Mouse (Mus musculus) myocyte (in vitro differentiated cells): ENCODE results near the gene Dip2c. TPM values are rescaled to one million over a fixed set of nuclear protein-coding genes. Genes with fewer than 3 reads are reported as not detected.

Experiments
- H3K27me3 ChIP-seq: one replicate; pipeline ENCODE4 v1.6.1; 2011; ENCODE audit not compliant: control insufficient read depth, insufficient read depth, insufficient read length
- H3K36me3 ChIP-seq: one replicate; pipeline ENCODE4 v1.6.1; 2011; ENCODE audit not compliant: control insufficient read depth, insufficient read depth
- H3K4me2 ChIP-seq: one replicate; pipeline ENCODE4 v1.6.1; 2011; ENCODE audit warnings: low read depth, control low read depth
- H3K4me3 ChIP-seq: one replicate; pipeline ENCODE4 v1.5.1; 2011; ENCODE audit warnings: mild to moderate bottlenecking, control low read depth, moderate library complexity
- H3K79me2 ChIP-seq: one replicate; pipeline ENCODE4 v1.6.1; 2011; ENCODE audit not compliant: control insufficient read depth, insufficient read depth
- H3ac ChIP-seq: one replicate; pipeline ENCODE4 v1.6.1; 2011; ENCODE audit not compliant: control insufficient read depth, insufficient read length
- CEBPB ChIP-seq: IDR thresholded peaks from 2 replicates; pipeline ENCODE4 v1.6.1; 2011; ENCODE audit warnings: mild to moderate bottlenecking, moderate library complexity; ENCODE audit not compliant: poor library complexity, insufficient read depth, severe bottlenecking
- E2F4 ChIP-seq: IDR thresholded peaks from one replicate; pipeline ENCODE4 v1.6.1; 2011; ENCODE audit warnings: mild to moderate bottlenecking, control low read depth, moderate library complexity; ENCODE audit not compliant: insufficient read depth
- MAX ChIP-seq: IDR thresholded peaks from one replicate; pipeline ENCODE4 v1.6.1; 2011; ENCODE audit warnings: low read depth, mild to moderate bottlenecking, control low read depth
- MYOD1 ChIP-seq, 3 experiments: IDR thresholded peaks; one replicate each; pipeline ENCODE4 v1.6.1; 2011; ENCODE audit warnings: control low read depth in 2 of 3, low read depth in 2 of 3, mild to moderate bottlenecking in 2 of 3, moderate library complexity in 1 of 3; ENCODE audit not compliant: insufficient read length in 2 of 3, control insufficient read depth in 1 of 3
- MYOG ChIP-seq, 3 experiments: IDR thresholded peaks; one replicate each; pipeline ENCODE4 v1.6.1; 2011; ENCODE audit warnings: control low read depth in 2 of 3, low read depth in 2 of 3, mild to moderate bottlenecking in 2 of 3; ENCODE audit not compliant: insufficient read length in 2 of 3, control insufficient read depth in 1 of 3, insufficient read depth in 1 of 3
- POLR2A ChIP-seq: IDR thresholded peaks from one replicate; pipeline ENCODE4 v1.6.1; 2011; ENCODE audit warnings: low read depth, mild to moderate bottlenecking, control low read depth, moderate library complexity; ENCODE audit not compliant: insufficient read length
- POLR2AphosphoS2 ChIP-seq: IDR thresholded peaks from one replicate; pipeline ENCODE4 v1.6.1; 2011; ENCODE audit warnings: low read depth, control low read depth; ENCODE audit not compliant: insufficient read length
- REST ChIP-seq: IDR thresholded peaks from one replicate; pipeline ENCODE4 v1.6.1; 2011; ENCODE audit warnings: mild to moderate bottlenecking, control low read depth, moderate library complexity; ENCODE audit not compliant: insufficient read depth, insufficient read length
- SRF ChIP-seq: IDR thresholded peaks from one replicate; pipeline ENCODE4 v1.6.1; 2011; ENCODE audit warnings: low read depth; ENCODE audit not compliant: control insufficient read depth, insufficient read length
- TCF12 ChIP-seq: IDR thresholded peaks from one replicate; pipeline ENCODE4 v1.6.1; 2011; ENCODE audit warnings: mild to moderate bottlenecking, control low read depth; ENCODE audit not compliant: poor library complexity, insufficient read depth, severe bottlenecking
- TCF3 ChIP-seq: IDR thresholded peaks from one replicate; pipeline ENCODE4 v1.6.1; 2011; ENCODE audit warnings: low read depth, control low read depth; ENCODE audit not compliant: insufficient read length
- USF1 ChIP-seq: IDR thresholded peaks from one replicate; pipeline ENCODE4 v1.6.1; 2011; ENCODE audit warnings: low read depth, mild to moderate bottlenecking, control low read depth, moderate library complexity
- polyA plus RNA-seq: library from polyadenylated mRNA; unstranded; fragments of >200 nt; fragmentation: generic; extraction: Trizol; gene quantifications from one replicate; pipeline ENCODE4 v1.2.1, GENCODE M21; 2012; ENCODE audit warnings: missing spikeins

Gene Dip2c
- polyA plus RNA-seq, 1 experiment: 17.8 TPM

DNA sequence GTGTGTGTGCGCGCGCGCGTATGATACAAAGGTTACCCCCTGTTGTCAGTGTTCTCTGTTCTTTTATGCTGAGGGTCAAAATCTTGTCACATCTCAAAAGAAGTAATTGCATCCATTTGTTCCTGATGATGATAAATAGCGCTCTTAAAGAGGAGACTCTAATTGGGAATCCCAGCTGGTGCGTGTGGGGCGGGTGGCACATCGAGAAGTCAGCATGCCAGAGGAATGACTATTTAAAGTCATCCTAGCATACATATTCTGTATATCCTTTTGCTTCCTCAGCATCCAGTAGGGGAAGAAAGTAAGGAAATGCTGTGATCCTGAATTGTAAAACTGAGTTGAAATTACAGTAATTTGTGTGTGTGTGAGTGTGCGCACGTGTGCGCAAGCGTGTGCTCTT is 6.7 kb downstream of the Dip2c start:
- Histone ChIP-seq H3K4me3 (no peak overlapping the region), H3K36me3 (no peaks in the 10 kb centered on the region), H3K4me2 (no peak overlapping the region), H3K79me2 (peaks cover 93% of the 10 kb centered on the region), H3ac (no peak overlapping the region), H3K27me3 (no peaks in the 10 kb centered on the region)
- TF ChIP-seq TCF12 (no peak), REST (no peak), POLR2AphosphoS2 (no peak), MYOG (IDR thresholded peaks at IDR 0.05; ENCODE audit: control insufficient read depth in 1 of 3, insufficient read depth in 1 of 3, insufficient read length in 2 of 3, low read depth in 2 of 3) (no peak), USF1 (no peak), POLR2A (no peak), TCF3 (no peak), MYOD1 (IDR thresholded peaks at IDR 0.05; ENCODE audit: control insufficient read depth in 1 of 3, insufficient read length in 2 of 3, low read depth in 2 of 3) (no peak), SRF (no peak), MAX (no peak), E2F4 (no peak), CEBPB (no peak)

DNA sequence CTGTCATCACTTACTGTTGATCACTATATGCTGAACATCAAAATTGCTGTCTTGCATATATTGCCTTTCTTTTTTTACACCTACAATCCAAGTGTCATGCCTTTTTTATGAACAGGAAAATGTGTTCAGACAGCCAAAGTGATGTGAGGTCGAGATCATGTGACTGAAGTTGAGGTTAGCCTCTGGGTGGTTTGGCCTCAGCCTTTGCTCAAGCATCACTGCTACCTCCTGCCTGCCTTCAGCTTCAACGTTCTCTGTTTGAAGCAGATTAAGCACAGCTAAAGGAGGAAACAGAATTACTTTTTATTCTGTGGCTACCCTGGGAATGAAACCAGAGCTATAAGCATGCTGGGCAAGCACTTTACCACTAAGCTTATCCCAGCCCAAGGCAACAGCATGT is 13.6 kb downstream of the Dip2c start:
- H3K4me3 ChIP-seq: no peak overlapping the region
- TF ChIP-seq USF1 (peak; percentile 52), REST (no peak)
- no peaks in the 10 kb centered on the region for H3K27me3 ChIP-seq
- peaks cover 66% of the 10 kb centered on the region for H3K79me2 ChIP-seq
- H3ac ChIP-seq: no peak overlapping the region
- no peaks in the 10 kb centered on the region for H3K36me3 ChIP-seq
- no peak overlapping the region for H3K4me2 ChIP-seq

DNA sequence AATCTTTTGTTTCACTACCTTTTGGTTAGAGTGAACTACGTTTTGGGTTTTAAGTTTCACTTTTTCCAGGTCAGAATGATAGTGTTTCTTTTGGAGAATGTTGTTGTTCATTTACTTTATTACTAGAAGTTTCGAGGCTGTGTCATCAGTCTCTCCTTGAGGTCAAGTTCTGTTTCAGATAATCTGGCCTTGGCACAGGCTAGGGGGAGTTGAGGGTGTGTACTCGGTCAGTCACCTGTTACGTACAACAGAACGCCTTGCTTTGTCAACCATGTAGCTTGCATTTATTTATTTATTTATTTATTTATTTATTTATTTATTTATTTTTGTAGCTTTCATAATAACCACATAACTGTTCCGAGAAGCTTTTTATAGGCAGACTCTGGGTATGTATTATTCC is 20.0 kb downstream of the Dip2c start:
- Histone ChIP-seq H3ac (no peak overlapping the region), H3K27me3 (no peaks in the 10 kb centered on the region)

DNA sequence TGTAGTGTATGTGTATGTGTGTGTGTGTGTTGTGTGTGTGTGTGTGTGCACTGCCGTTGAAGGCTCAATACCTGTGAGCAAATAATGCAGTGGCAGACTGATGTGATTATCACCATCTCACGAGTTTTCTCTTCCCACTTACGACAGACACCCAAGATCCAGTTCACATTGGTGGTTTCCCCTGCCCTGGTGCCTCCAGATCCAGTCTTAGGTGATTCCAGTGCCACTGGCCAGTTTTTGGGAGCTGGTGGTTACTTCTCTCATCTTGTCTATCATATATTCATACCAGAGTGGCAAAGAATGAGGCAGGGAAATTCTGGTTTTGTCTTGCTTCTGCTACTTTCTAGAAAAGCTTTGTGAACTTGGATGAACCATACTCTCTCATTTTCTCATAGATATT is 20.9 kb downstream of the Dip2c start:
- no peak for TF ChIP-seq TCF3
- TF ChIP-seq MYOG (IDR thresholded peaks at IDR 0.05; ENCODE audit: control insufficient read depth in 1 of 3, insufficient read depth in 1 of 3, insufficient read length in 2 of 3, low read depth in 2 of 3): no peak
- no peak for TF ChIP-seq USF1
- no peak for TF ChIP-seq REST
- TF ChIP-seq CEBPB: no peak
- no peak for TF ChIP-seq SRF
- no peak for TF ChIP-seq E2F4
- TF ChIP-seq TCF12: no peak
- no peak for TF ChIP-seq POLR2AphosphoS2
- no peak for TF ChIP-seq POLR2A

More for the DNA sequence above, 20.0 kb downstream of the Dip2c start:
- H3K4me3 ChIP-seq: no peak overlapping the region
- no peak for TF ChIP-seq SRF
- peak in 1 of 3 experiments; percentile 50 for TF ChIP-seq MYOD1 (IDR thresholded peaks at IDR 0.05; ENCODE audit: control insufficient read depth in 1 of 3, insufficient read length in 2 of 3, low read depth in 2 of 3)
- H3K79me2 ChIP-seq: peaks cover 66% of the 10 kb centered on the region
- H3K4me2 ChIP-seq: peak overlapping the region; percentile 49
- no peaks in the 10 kb centered on the region for H3K36me3 ChIP-seq

DNA sequence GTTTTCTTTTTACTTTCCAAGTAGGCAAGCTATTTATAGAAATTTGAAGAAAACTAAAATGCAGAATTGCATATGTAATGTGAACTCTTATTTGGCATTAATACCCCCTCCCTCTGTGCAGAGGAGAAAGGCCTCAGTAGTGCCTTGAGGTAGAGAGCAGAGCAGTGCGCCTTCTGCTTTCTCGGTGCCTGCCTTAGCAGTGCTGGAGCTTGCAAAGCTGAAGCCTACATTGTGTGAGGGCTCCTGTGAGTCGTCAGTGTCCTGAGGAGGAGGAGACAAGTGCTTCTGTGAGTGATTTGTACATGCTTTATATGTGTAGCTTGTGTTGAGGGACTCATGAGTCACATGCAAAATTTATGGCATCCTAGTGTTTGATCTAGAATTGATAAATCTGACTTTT is 21.4 kb downstream of the Dip2c start:
- no peaks in the 10 kb centered on the region for H3K36me3 ChIP-seq
- H3K27me3 ChIP-seq: no peaks in the 10 kb centered on the region
- H3K4me3 ChIP-seq: no peak overlapping the region
- H3K79me2 ChIP-seq: peaks cover 69% of the 10 kb centered on the region
- TF ChIP-seq CEBPB (no peak), POLR2A (no peak), E2F4 (no peak)
- H3ac ChIP-seq: no peak overlapping the region
- no peak overlapping the region for H3K4me2 ChIP-seq

More for the DNA sequence above, 20.9 kb downstream of the Dip2c start:
- H3K4me3 ChIP-seq: no peak overlapping the region
- H3ac ChIP-seq: no peak overlapping the region
- H3K79me2 ChIP-seq: peaks cover 67% of the 10 kb centered on the region
- no peak overlapping the region for H3K4me2 ChIP-seq
- no peaks in the 10 kb centered on the region for H3K36me3 ChIP-seq
- H3K27me3 ChIP-seq: no peaks in the 10 kb centered on the region

GRCm38 (mm10) chr13:9299657-9300056 is 23.3 kb downstream of the Dip2c start:
- Histone ChIP-seq H3K27me3 (no peaks in the 10 kb centered on the region), H3K36me3 (no peaks in the 10 kb centered on the region), H3K4me2 (no peak overlapping the region), H3K4me3 (no peak overlapping the region), H3K79me2 (peaks cover 73% of the 10 kb centered on the region), H3ac (no peak overlapping the region)
- TF ChIP-seq MAX: no peak
- TF ChIP-seq SRF: no peak
- TF ChIP-seq REST: no peak
- TF ChIP-seq POLR2A: no peak
- no peak for TF ChIP-seq MYOD1 (IDR thresholded peaks at IDR 0.05; ENCODE audit: control insufficient read depth in 1 of 3, insufficient read length in 2 of 3, low read depth in 2 of 3)
- TF ChIP-seq CEBPB: no peak
- TF ChIP-seq MYOG (IDR thresholded peaks at IDR 0.05; ENCODE audit: control insufficient read depth in 1 of 3, insufficient read depth in 1 of 3, insufficient read length in 2 of 3, low read depth in 2 of 3): no peak
- TF ChIP-seq USF1: no peak
- no peak for TF ChIP-seq TCF12
- TF ChIP-seq TCF3: no peak
- TF ChIP-seq E2F4: no peak
- TF ChIP-seq POLR2AphosphoS2: no peak
